Mouse (Mus musculus): ENCODE data around the gene 2010111I01Rik.

- TF ChIP-seq TBP (IDR thresholded peaks at IDR 0.05; ENCODE audit: low read depth, low read length) (no peak), POLR2AphosphoS2 (IDR thresholded peaks at IDR 0.05; ENCODE audit: low read length) (no peak), CTCF (IDR thresholded peaks at IDR 0.05 in 2 of 3, conservative IDR thresholded peaks at IDR 0.05 in 1 of 3; ENCODE audit: control insufficient read depth in 1 of 3, insufficient read depth in 1 of 3, low read depth in 2 of 3, low read length in 3 of 3, poor library complexity in 1 of 3, severe bottlenecking in 1 of 3) (no peak), POLR2A (IDR thresholded peaks at IDR 0.05; ENCODE audit: control insufficient read depth in 1 of 2, insufficient read depth in 1 of 2, low read depth in 1 of 2, low read length in 2 of 2, poor library complexity in 1 of 2) (no peak), GABPA (IDR thresholded peaks at IDR 0.05; ENCODE audit: low read depth, low read length) (no peak)
These were observed 286.6 kb downstream of the 2010111I01Rik start for GRCm38 (mm10) chr13:63251118-63251889.

All from MEL (cell line).